Mouse (Mus musculus) E14TG2a.4 (cell line): Measurements from ENCODE around the gene Ptprn2.
A peak's percentile ranks its signal among the peaks of the same experiment; 100 is the strongest.

Source experiments
- H3K27me3 ChIP-seq: 2 replicates; pipeline ENCODE4 v1.6.1; 2014; ENCODE audit warnings: low read length, control low read depth; ENCODE audit not compliant: insufficient read depth
- H3K36me3 ChIP-seq: 2 replicates; pipeline ENCODE4 v1.6.1; 2014; ENCODE audit warnings: low read length, control low read depth; ENCODE audit not compliant: insufficient read depth
- H3K4me1 ChIP-seq: replicated peaks from 2 replicates; pipeline ENCODE4 v1.6.1; 2014; ENCODE audit warnings: low read depth, low read length, control low read depth
- H3K4me3 ChIP-seq: replicated peaks from 2 replicates; pipeline ENCODE4 v1.5.1; 2014; ENCODE audit warnings: mild to moderate bottlenecking, low read length
- H3K9me3 ChIP-seq: 2 replicates; pipeline ENCODE4 v1.6.1; 2014; ENCODE audit warnings: low read length, control low read depth
- CTCF ChIP-seq: conservative IDR thresholded peaks from 2 replicates; pipeline ENCODE4 v1.5.1; 2014; ENCODE audit warnings: low read length
- NANOG ChIP-seq: IDR thresholded peaks from 2 replicates; pipeline ENCODE4 v1.6.1; 2014; ENCODE audit warnings: borderline replicate concordance, low read length, mixed read lengths
- POU5F1 ChIP-seq: IDR thresholded peaks from 2 replicates; pipeline ENCODE4 v1.6.1; 2014; ENCODE audit warnings: low read length, borderline replicate concordance

Ptprn2 gene

DNA sequence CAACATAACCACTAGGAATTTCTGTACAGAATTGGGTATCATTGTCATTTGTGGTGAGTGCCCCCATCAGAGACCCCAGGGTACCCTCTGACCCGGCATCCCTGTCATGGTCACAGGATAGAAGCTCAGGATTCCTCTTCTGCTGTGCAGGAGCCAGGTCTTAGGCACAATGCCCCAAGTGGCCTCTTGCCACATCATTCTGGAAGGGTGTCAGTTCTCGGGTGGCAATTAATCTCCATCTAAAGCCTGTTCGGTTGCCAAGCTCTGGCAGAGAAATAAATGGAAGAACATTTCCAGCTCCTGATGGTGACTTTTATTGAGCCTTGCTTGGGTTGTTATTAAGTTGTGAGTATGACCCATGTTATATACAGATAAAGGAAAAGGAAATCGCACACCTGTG is 655.4 kb downstream of the Ptprn2 start:
- no peaks in the 10 kb centered on the region for H3K9me3 ChIP-seq
- no peaks in the 10 kb centered on the region for H3K36me3 ChIP-seq
- no peak for TF ChIP-seq CTCF
- peaks cover 30% of the 10 kb centered on the region for H3K27me3 ChIP-seq
- H3K4me3 ChIP-seq: no peak overlapping the region
- no peaks in the 10 kb centered on the region for H3K4me1 ChIP-seq

DNA sequence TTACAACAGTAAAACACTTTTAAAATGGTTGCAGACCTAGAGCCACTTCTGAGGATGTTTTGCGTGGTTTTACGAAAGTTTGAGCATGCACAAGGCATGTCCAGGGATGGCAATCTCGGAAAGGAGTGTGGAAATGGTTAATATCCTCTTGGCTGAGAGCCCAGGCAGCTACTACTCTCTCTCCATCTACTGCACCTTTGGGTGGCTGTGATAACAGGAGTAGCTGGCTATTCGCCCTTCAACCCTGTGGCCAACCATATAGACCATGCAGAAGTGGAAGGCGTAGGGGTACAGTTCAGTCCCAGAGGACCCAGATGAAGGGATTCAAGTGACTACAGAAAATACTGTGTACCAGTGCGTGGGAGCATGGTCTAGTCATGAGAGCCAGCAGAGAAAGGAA is 655.9 kb downstream of the Ptprn2 start:
- Histone ChIP-seq H3K9me3 (no peaks in the 10 kb centered on the region), H3K4me1 (no peaks in the 10 kb centered on the region), H3K27me3 (peaks cover 30% of the 10 kb centered on the region), H3K36me3 (no peaks in the 10 kb centered on the region), H3K4me3 (no peak overlapping the region)
- TF ChIP-seq POU5F1 (no peak), NANOG (no peak), CTCF (no peak)

DNA sequence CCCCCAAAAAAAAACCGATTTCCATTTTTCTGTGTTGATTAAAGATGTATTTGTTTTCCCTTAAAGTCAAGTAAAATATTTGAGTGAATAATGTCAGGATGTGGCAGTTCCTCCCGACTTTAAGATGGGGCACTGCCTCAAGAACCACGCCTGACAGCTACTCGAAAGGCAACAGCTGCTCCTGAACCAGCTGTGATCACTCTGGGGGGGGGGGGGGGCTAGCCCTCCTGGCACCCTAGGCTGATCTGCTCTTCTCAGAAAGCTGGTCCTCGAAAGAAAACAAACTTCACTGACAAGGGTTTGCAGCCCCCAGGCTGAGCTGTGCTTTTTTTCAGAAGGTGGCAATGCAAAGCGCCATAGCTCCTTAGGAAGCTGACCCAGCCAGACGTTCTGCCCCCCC is 663.7 kb downstream of the Ptprn2 start:
- Histone ChIP-seq H3K27me3 (peaks cover 57% of the 10 kb centered on the region), H3K4me1 (peaks cover 32% of the 10 kb centered on the region), H3K4me3 (no peak overlapping the region), H3K36me3 (no peaks in the 10 kb centered on the region), H3K9me3 (no peaks in the 10 kb centered on the region)
- TF ChIP-seq CTCF: no peak
- TF ChIP-seq POU5F1: no peak
- TF ChIP-seq NANOG: no peak

DNA sequence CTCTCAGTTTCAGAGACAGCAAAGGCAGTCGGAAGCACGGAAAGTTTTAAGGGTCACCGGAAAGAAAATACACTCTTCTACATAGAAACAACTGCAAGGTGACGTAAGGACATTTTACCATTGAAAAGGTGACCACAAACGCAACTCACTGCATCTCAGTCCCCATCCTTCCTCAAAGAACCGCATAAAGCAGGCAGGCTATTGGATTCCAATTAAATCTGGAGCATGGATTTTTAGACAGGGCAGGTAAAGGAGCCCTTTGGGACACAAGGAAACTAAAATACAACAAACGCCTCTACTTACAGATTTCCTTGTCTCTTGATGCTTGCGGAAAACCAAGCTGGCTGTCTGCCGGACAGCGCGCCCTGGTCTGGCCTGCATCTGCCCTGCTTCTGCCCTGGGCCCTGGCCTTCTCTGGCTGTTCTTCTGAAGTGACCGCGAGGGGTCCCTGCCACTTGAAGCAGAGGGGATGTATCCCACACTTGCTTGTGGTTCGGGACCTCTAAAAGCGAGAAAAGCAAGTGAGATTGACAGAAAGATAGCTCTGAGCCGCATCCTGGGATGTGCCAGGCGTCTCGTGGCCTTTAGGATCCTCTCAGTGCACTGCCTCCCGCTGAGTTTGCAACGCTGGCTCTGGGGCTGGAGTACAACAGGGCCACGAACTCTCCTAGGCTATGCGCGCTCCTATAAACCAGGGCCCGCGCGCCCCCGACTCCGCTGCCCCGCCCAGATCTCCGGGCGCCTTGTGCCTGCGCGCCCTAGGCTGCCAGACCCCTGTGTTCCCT is 665.3 kb downstream of the Ptprn2 start:
- TF ChIP-seq CTCF: no peak
- TF ChIP-seq NANOG: no peak
- no peak for TF ChIP-seq POU5F1

DNA sequence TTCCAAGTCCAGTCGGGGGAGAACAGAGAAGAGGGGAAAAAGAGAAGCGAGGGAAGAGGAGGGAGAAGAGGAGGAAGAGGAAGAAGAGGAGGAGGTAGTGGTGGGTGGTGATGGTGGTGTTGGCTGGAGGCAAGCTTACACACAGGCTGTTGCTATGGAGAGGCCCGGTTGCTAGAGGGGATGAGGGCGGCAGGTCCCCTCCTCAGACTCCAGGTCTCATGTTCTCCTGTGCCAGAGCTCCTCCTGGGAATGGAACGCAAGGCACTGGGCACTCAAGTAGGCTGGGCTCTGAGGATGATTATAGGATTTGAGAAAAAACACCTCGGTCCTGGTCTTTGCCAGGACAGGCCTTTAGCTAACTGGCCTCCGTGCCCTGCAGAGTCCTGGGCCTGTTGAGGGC is 666.1 kb downstream of the Ptprn2 start:
- H3K36me3 ChIP-seq: no peaks in the 10 kb centered on the region
- peaks cover 75% of the 10 kb centered on the region for H3K27me3 ChIP-seq
- H3K4me1 ChIP-seq: peaks cover 54% of the 10 kb centered on the region
- TF ChIP-seq POU5F1: no peak
- no peak for TF ChIP-seq NANOG
- no peak for TF ChIP-seq CTCF
- no peaks in the 10 kb centered on the region for H3K9me3 ChIP-seq
- no peak overlapping the region for H3K4me3 ChIP-seq

More for the DNA sequence above, 665.3 kb downstream of the Ptprn2 start:
- Histone ChIP-seq H3K9me3 (no peaks in the 10 kb centered on the region), H3K4me1 (peaks cover 48% of the 10 kb centered on the region), H3K27me3 (peaks cover 69% of the 10 kb centered on the region), H3K36me3 (no peaks in the 10 kb centered on the region), H3K4me3 (peak overlapping the region; percentile 57)

DNA sequence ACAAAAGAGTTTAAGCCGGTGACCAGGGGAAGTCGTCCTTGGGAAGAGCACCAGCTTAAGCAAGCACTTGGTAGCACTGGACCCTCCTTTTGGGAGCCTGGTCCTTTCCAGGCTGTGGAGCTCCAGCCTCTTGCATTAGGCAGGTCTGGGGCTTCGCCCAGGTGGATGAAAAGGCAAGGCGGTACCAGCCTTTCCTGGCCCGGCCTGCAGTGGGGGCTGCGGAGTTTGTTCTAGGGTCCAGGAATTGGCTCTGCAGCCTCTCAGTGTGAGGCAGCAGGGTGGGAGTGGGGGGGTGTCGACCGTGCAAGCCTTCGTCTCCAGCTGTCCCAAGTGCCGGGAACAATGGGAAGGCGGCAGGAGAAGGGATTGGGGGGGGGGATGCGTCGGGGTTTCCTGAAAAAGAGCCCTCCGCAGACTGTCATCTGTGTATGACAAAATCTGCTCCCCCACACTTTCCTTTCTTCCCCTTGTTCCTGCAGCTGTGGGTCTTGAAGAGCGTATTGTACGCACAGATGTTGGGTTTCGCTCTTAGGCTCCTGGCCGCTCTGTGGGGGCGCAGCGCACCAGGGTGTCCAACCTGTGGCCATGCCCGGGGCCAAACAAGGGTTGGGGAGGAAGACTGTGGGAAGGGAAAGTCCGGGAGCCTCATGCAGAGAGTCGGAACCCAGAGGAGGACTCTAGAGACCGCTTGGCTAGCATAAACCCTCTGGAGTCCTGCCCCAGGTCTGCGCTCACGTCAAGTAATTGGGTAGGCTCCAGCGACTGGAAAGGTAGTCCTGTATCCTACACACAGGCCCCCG is 667.0 kb downstream of the Ptprn2 start:
- TF ChIP-seq POU5F1: no peak
- no peak; the same call in 1 of the 2 replicates for TF ChIP-seq CTCF
- TF ChIP-seq NANOG: no peak
- H3K4me1 ChIP-seq: peaks cover 54% of the 10 kb centered on the region
- no peaks in the 10 kb centered on the region for H3K9me3 ChIP-seq
- H3K27me3 ChIP-seq: peaks cover 78% of the 10 kb centered on the region
- peak overlapping the region; percentile 45 for H3K4me3 ChIP-seq
- H3K36me3 ChIP-seq: no peaks in the 10 kb centered on the region

DNA sequence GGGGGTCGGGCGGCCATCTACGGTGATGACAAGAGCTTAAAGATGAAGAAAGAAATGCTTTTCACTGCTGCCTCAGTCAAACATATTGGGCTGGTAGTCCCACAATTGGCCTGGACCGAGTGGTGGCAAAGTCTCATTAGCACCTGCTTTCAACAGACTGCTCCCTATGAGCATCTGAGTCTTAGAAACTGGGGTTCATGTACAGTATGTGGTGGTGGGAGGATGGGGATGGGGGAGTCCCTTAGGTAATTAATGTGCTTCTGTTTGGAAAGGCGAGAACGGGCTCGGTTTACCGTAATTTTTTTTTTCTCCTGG is 667.6 kb downstream of the Ptprn2 start:
- Histone ChIP-seq H3K4me1 (peaks cover 59% of the 10 kb centered on the region), H3K9me3 (no peaks in the 10 kb centered on the region), H3K27me3 (peaks cover 80% of the 10 kb centered on the region), H3K36me3 (no peaks in the 10 kb centered on the region), H3K4me3 (peak overlapping the region; percentile 79)
- TF ChIP-seq NANOG (no peak), POU5F1 (no peak), CTCF (no peak)

DNA sequence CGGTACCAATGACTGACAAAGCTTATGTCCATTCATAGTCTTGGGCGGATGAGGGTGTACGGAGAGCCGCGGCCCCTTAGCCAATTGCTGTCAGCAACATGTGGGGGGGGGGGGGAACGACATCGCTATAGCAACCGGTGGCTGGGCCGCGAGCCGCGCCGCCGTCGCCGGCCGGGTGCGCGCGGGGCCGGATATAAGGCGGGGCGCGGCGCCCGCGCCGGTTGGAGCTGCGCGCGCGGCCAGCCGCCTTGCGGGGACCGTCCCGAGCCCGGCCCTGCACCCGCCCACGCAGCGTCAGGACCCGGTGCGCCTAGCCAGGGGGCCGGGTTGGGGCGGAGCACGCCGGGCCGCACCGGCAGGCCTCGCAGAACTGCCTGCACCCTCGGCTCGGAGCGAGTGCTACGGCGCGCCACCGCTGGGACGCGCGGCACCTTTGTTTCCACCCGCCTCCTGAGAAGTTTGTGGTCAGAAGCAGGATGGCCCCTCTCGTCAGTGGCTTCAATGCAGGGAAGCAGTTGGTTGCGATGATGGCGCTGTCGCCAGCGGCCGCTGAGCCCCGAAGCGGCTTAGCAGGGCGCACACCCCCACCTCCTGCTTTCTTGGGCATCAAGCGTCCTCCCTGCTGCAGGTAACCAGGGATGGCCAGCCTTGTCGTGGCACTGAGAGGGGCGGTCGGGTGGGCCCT is 668.3 kb downstream of the Ptprn2 start:
- Histone ChIP-seq H3K4me1 (peaks cover 62% of the 10 kb centered on the region), H3K4me3 (peak overlapping the region; percentile 79), H3K9me3 (no peaks in the 10 kb centered on the region), H3K27me3 (peaks cover 85% of the 10 kb centered on the region), H3K36me3 (no peaks in the 10 kb centered on the region)
- TF ChIP-seq NANOG (no peak), CTCF (no peak), POU5F1 (no peak)
